Mouse (Mus musculus): ENCODE data around the gene Fbxl20. TPM values are rescaled to one million over a fixed set of nuclear protein-coding genes. Genes with fewer than 3 reads are reported as not detected.

Fbxl20 gene
- polyA plus RNA-seq, 1 experiment from 2014 or later: 13.0 TPM

GRCm38 (mm10) chr11:98061904-98062562 lies 88.2 kb downstream of the Fbxl20 start:
- H3K4me2 ChIP-seq (replicated peaks; ENCODE audit: low read depth, low read length): no peak overlapping the region
- H3K4me1 ChIP-seq (ENCODE audit: insufficient read depth, low read depth, low read length): no peaks in the 10 kb centered on the region
- no peaks in the 10 kb centered on the region for H3K36me3 ChIP-seq (ENCODE audit: insufficient read depth, low read length)
- no peak overlapping the region for H3K27ac ChIP-seq (ENCODE audit: low read length)
- DNase-seq (ENCODE audit: low spot score) (peak; percentile 63), ATAC-seq (no peak)
- H3K27me3 ChIP-seq (replicated peaks; ENCODE audit: insufficient read depth, low read length): 0 out of 2 replicates have a peak, but pooled peaks cover 5% of the 10 kb centered on the region
- H3K4me3 ChIP-seq (ENCODE audit: low read depth, low read length): no peak overlapping the region
- 42% methylated on average over 6 of the region's 6 CpGs for WGBS
- TF ChIP-seq CTCF (IDR thresholded peaks at IDR 0.05) (no peak), EP300 (IDR thresholded peaks at IDR 0.05) (no peak)
- no peak overlapping the region for H3K9ac ChIP-seq (replicated peaks; ENCODE audit: low read depth)
- H3K9me3 ChIP-seq (ENCODE audit: low read length): no peaks in the 10 kb centered on the region

GRCm38 (mm10) chr11:98061441-98061840 lies 88.8 kb downstream of the Fbxl20 start:
- no peak overlapping the region for H3K27ac ChIP-seq (ENCODE audit: low read length)
- no peaks in the 10 kb centered on the region for H3K36me3 ChIP-seq (ENCODE audit: insufficient read depth, low read length)
- ATAC-seq (no peak), DNase-seq (ENCODE audit: low spot score) (no peak)
- H3K4me1 ChIP-seq (ENCODE audit: insufficient read depth, low read depth, low read length): no peaks in the 10 kb centered on the region
- WGBS: 61% methylated on average over 3 of the region's 3 CpGs
- no peak overlapping the region for H3K9ac ChIP-seq (replicated peaks; ENCODE audit: low read depth)
- H3K9me3 ChIP-seq (ENCODE audit: low read length): no peaks in the 10 kb centered on the region
- H3K4me2 ChIP-seq (replicated peaks; ENCODE audit: low read depth, low read length): no peak overlapping the region
- no peak overlapping the region for H3K4me3 ChIP-seq (ENCODE audit: low read depth, low read length)
- no peak for TF ChIP-seq EP300 (IDR thresholded peaks at IDR 0.05)
- TF ChIP-seq CTCF (IDR thresholded peaks at IDR 0.05): no peak
- H3K27me3 ChIP-seq (replicated peaks; ENCODE audit: insufficient read depth, low read length): 0 out of 2 replicates have a peak, but pooled peaks cover 5% of the 10 kb centered on the region

GRCm38 (mm10) chr11:98060104-98060692 lies 90.0 kb downstream of the Fbxl20 start:
- ATAC-seq (no peak), DNase-seq (ENCODE audit: low spot score) (no peak)
- TF ChIP-seq CTCF (IDR thresholded peaks at IDR 0.05): no peak
- no peak for TF ChIP-seq EP300 (IDR thresholded peaks at IDR 0.05)
- no peak overlapping the region for H3K9ac ChIP-seq (replicated peaks; ENCODE audit: low read depth)
- 65% methylated on average over 5 of the region's 5 CpGs for WGBS
- no peaks in the 10 kb centered on the region for H3K9me3 ChIP-seq (ENCODE audit: low read length)
- no peak overlapping the region for H3K27ac ChIP-seq (ENCODE audit: low read length)
- 0 out of 2 replicates have a peak, but pooled peaks cover 8% of the 10 kb centered on the region for H3K27me3 ChIP-seq (replicated peaks; ENCODE audit: insufficient read depth, low read length)
- H3K4me2 ChIP-seq (replicated peaks; ENCODE audit: low read depth, low read length): no peak overlapping the region
- no peaks in the 10 kb centered on the region for H3K36me3 ChIP-seq (ENCODE audit: insufficient read depth, low read length)
- no peak overlapping the region for H3K4me3 ChIP-seq (ENCODE audit: low read depth, low read length)
- no peaks in the 10 kb centered on the region for H3K4me1 ChIP-seq (ENCODE audit: insufficient read depth, low read depth, low read length)

GRCm38 (mm10) chr11:98059662-98060061 lies 90.5 kb downstream of the Fbxl20 start:
- Histone ChIP-seq H3K27me3 (replicated peaks; ENCODE audit: insufficient read depth, low read length) (0 out of 2 replicates have a peak, but pooled peaks cover 9% of the 10 kb centered on the region), H3K36me3 (ENCODE audit: insufficient read depth, low read length) (no peaks in the 10 kb centered on the region), H3K4me3 (ENCODE audit: low read depth, low read length) (no peak overlapping the region), H3K27ac (ENCODE audit: low read length) (no peak overlapping the region), H3K9ac (replicated peaks; ENCODE audit: low read depth) (no peak overlapping the region), H3K9me3 (ENCODE audit: low read length) (no peaks in the 10 kb centered on the region), H3K4me1 (ENCODE audit: insufficient read depth, low read depth, low read length) (no peaks in the 10 kb centered on the region), H3K4me2 (replicated peaks; ENCODE audit: low read depth, low read length) (no peak overlapping the region)
- TF ChIP-seq EP300 (IDR thresholded peaks at IDR 0.05): no peak
- TF ChIP-seq CTCF (IDR thresholded peaks at IDR 0.05): no peak
- ATAC-seq (no peak), DNase-seq (ENCODE audit: low spot score) (no peak)
- WGBS: 60% methylated on average over 7 of the region's 7 CpGs

- Histone ChIP-seq H3K4me3 (ENCODE audit: low read depth, low read length) (no peak overlapping the region), H3K27me3 (replicated peaks; ENCODE audit: insufficient read depth, low read length) (peaks cover 13% of the 10 kb centered on the region; the same call in 1 of the 2 replicates), H3K9ac (replicated peaks; ENCODE audit: low read depth) (no peak overlapping the region), H3K4me1 (ENCODE audit: insufficient read depth, low read depth, low read length) (peaks cover 2% of the 10 kb centered on the region; the same call in 1 of the 2 replicates), H3K27ac (ENCODE audit: low read length) (no peak overlapping the region), H3K36me3 (ENCODE audit: insufficient read depth, low read length) (no peaks in the 10 kb centered on the region), H3K4me2 (replicated peaks; ENCODE audit: low read depth, low read length) (no peak overlapping the region), H3K9me3 (ENCODE audit: low read length) (no peaks in the 10 kb centered on the region)
- no peak for TF ChIP-seq CTCF (IDR thresholded peaks at IDR 0.05)
- no peak for TF ChIP-seq EP300 (IDR thresholded peaks at IDR 0.05)
- no peak for DNase-seq (ENCODE audit: low spot score)
- ATAC-seq: peak; percentile 31; the same call in 1 of the 2 replicates
- 82% methylated on average over 5 of the region's 5 CpGs for WGBS
These were observed 92.2 kb downstream of the Fbxl20 start for GRCm38 (mm10) chr11:98057998-98058397.

GRCm38 (mm10) chr11:98057466-98057865 lies 92.7 kb downstream of the Fbxl20 start:
- Histone ChIP-seq H3K27me3 (replicated peaks; ENCODE audit: insufficient read depth, low read length) (peaks cover 18% of the 10 kb centered on the region; the same call in 1 of the 2 replicates), H3K4me1 (ENCODE audit: insufficient read depth, low read depth, low read length) (peaks cover 6% of the 10 kb centered on the region; the same call in 1 of the 2 replicates), H3K4me2 (replicated peaks; ENCODE audit: low read depth, low read length) (no peak overlapping the region), H3K27ac (ENCODE audit: low read length) (no peak overlapping the region), H3K36me3 (ENCODE audit: insufficient read depth, low read length) (no peaks in the 10 kb centered on the region), H3K4me3 (ENCODE audit: low read depth, low read length) (no peak overlapping the region), H3K9ac (replicated peaks; ENCODE audit: low read depth) (no peak overlapping the region), H3K9me3 (ENCODE audit: low read length) (no peaks in the 10 kb centered on the region)
- DNase-seq (ENCODE audit: low spot score) (no peak), ATAC-seq (no peak)
- 22% methylated on average over 9 of the region's 9 CpGs for WGBS
- TF ChIP-seq CTCF (IDR thresholded peaks at IDR 0.05) (no peak), EP300 (IDR thresholded peaks at IDR 0.05) (no peak)

All from lung, postnatal 0 days (tissue).